Mouse (Mus musculus) liver, embryonic 16.5 days (tissue): ENCODE results near the gene Gm45140. TPM values are rescaled to one million over a fixed set of nuclear protein-coding genes. Genes with fewer than 3 reads are reported as not detected.
A peak's percentile ranks its signal among the peaks of the same experiment; 100 is the strongest.

ENCODE experiments used
- ATAC-seq: fragments of 200-750 bp; cut with Nextera tagmentation; 2 replicates; pipeline ENCODE4 v1.8.0; 2017; ENCODE audit warnings: low read depth, mild to moderate bottlenecking, moderate number of reproducible peaks, moderate library complexity
- H3K27ac ChIP-seq: fragments of 300-500 bp; sonication (generic); 2 replicates; pipeline ENCODE4 v1.5.1; 2014; ENCODE audit warnings: mild to moderate bottlenecking, low read length
- H3K27me3 ChIP-seq: fragments of 300-500 bp; sonication (generic); 2 replicates; pipeline ENCODE4 v1.6.1; 2014; ENCODE audit warnings: low read depth, low read length, mixed read lengths; ENCODE audit not compliant: control insufficient read depth, insufficient read depth
- H3K36me3 ChIP-seq: fragments of 300-500 bp; sonication (generic); 2 replicates; pipeline ENCODE4 v1.6.1; 2014; ENCODE audit warnings: mild to moderate bottlenecking; ENCODE audit not compliant: control insufficient read depth, insufficient read depth
- H3K4me1 ChIP-seq: fragments of 300-500 bp; sonication (generic); 2 replicates; pipeline ENCODE4 v1.6.1; 2014; ENCODE audit warnings: low read depth, low read length, mixed read lengths; ENCODE audit not compliant: control insufficient read depth
- H3K4me2 ChIP-seq: fragments of 300-500 bp; sonication (generic); 2 replicates; pipeline ENCODE4 v1.6.1; 2014; ENCODE audit warnings: low read depth, low read length, mixed read lengths
- H3K4me3 ChIP-seq: fragments of 300-500 bp; sonication (generic); 2 replicates; pipeline ENCODE4 v1.5.1; 2014; ENCODE audit warnings: low read depth, mild to moderate bottlenecking, low read length
- H3K9ac ChIP-seq: fragments of 300-500 bp; sonication (generic); 2 replicates; pipeline ENCODE4 v1.6.1; 2014; ENCODE audit warnings: low read depth, low read length
- H3K9me3 ChIP-seq: fragments of 300-500 bp; sonication (generic); replicated peaks from 2 replicates; pipeline ENCODE4 v1.6.1; 2016; ENCODE audit warnings: low read length; ENCODE audit not compliant: control insufficient read depth
- WGBS: fragments of 180-500 bp; shearing (Covaris S2); extraction: QIAGEN DNeasy Blood & Tissue Kit; methylation state at CpG from one replicate; pipeline ENCODE4 v1.1.7; 2014; ENCODE audit not compliant: insufficient replicate concordance; 5-methylcytosine and 5-hydroxymethylcytosine counted together
- polyA plus RNA-seq: library from polyadenylated mRNA; unstranded; fragments of >200 nt; fragmentation: Nextera tagmentation; extraction: Ambion mirVana; gene quantifications from 2 replicates; pipeline ENCODE4 v1.2.1, GENCODE M21; 2015

Gene Gm45140
- polyA plus RNA-seq, result 4.5 and 4.6 TPM in 2 replicates

GRCm38 (mm10) chr6:87835695-87836094 lies at the start of gene Gm45140:
Gene Gm45140, minus strand, starts transcription at chr6:87835795.
- peaks cover 13% of the 10 kb centered on the region for H3K4me1 ChIP-seq
- no peak within 1 kb of the TSS for H3K9ac ChIP-seq
- WGBS, result 82% methylated on average over 7 of the region's 7 CpGs
- ATAC-seq, result no peak
- peaks cover 9% of the 10 kb centered on the region for H3K36me3 ChIP-seq
- no peak within 1 kb of the TSS for H3K4me3 ChIP-seq
- no peaks in the 10 kb centered on the region for H3K27me3 ChIP-seq
- H3K9me3 ChIP-seq, result no peaks in the 10 kb centered on the region
- no peak within 1 kb of the TSS for H3K4me2 ChIP-seq
- no peak within 1 kb of the TSS for H3K27ac ChIP-seq

- H3K36me3 ChIP-seq, result no peaks in the 10 kb centered on the region
- H3K27ac ChIP-seq, result no peak overlapping the region
- no peak overlapping the region for H3K9ac ChIP-seq
- H3K4me1 ChIP-seq, result peaks cover 9% of the 10 kb centered on the region
- no peaks in the 10 kb centered on the region for H3K9me3 ChIP-seq
- H3K4me3 ChIP-seq, result no peak overlapping the region
- H3K27me3 ChIP-seq, result no peaks in the 10 kb centered on the region
- ATAC-seq, result no peak
- 62% methylated on average over 4 of the region's 4 CpGs for WGBS
- H3K4me2 ChIP-seq, result no peak overlapping the region
These were observed 47.2 kb upstream of the Gm45140 start for GRCm38 (mm10) chr6:87882816-87883215.

GRCm38 (mm10) chr6:87882221-87882620 lies 46.6 kb upstream of the Gm45140 start:
- no peak overlapping the region for H3K27ac ChIP-seq
- no peaks in the 10 kb centered on the region for H3K9me3 ChIP-seq
- no peak for ATAC-seq
- no peaks in the 10 kb centered on the region for H3K36me3 ChIP-seq
- no peaks in the 10 kb centered on the region for H3K27me3 ChIP-seq
- H3K4me1 ChIP-seq, result peaks cover 6% of the 10 kb centered on the region
- 62% methylated on average over 3 of the region's 3 CpGs for WGBS
- no peak overlapping the region for H3K4me2 ChIP-seq
- H3K4me3 ChIP-seq, result no peak overlapping the region
- H3K9ac ChIP-seq, result no peak overlapping the region

- no peak for ATAC-seq
- Histone ChIP-seq H3K27me3 (no peaks in the 10 kb centered on the region), H3K4me1 (peaks cover 11% of the 10 kb centered on the region), H3K4me3 (no peak overlapping the region), H3K36me3 (no peaks in the 10 kb centered on the region), H3K9me3 (no peaks in the 10 kb centered on the region), H3K9ac (no peak overlapping the region), H3K4me2 (no peak overlapping the region), H3K27ac (no peak overlapping the region)
- WGBS, result 49% methylated on average over 3 of the region's 3 CpGs
These were observed 44.0 kb upstream of the Gm45140 start for GRCm38 (mm10) chr6:87879628-87880027.

GRCm38 (mm10) chr6:87879010-87879409 lies 43.4 kb upstream of the Gm45140 start:
- H3K4me2 ChIP-seq, result no peak overlapping the region
- peaks cover 11% of the 10 kb centered on the region for H3K4me1 ChIP-seq
- H3K27me3 ChIP-seq, result no peaks in the 10 kb centered on the region
- H3K4me3 ChIP-seq, result no peak overlapping the region
- no peaks in the 10 kb centered on the region for H3K36me3 ChIP-seq
- ATAC-seq, result peak; percentile 28; the same call in 1 of the 2 replicates
- 26% methylated on average over 4 of the region's 4 CpGs for WGBS
- H3K9me3 ChIP-seq, result no peaks in the 10 kb centered on the region
- no peak overlapping the region for H3K9ac ChIP-seq
- H3K27ac ChIP-seq, result no peak overlapping the region

GRCm38 (mm10) chr6:87876068-87876643 lies 40.6 kb upstream of the Gm45140 start:
- H3K4me2 ChIP-seq, result 0 out of 2 replicates have a peak overlapping the region, but pooled peaks have one; percentile 25

GRCm38 (mm10) chr6:87875562-87875961 lies 40.0 kb upstream of the Gm45140 start:
- Histone ChIP-seq H3K27me3 (no peaks in the 10 kb centered on the region), H3K4me3 (no peak overlapping the region), H3K4me1 (peaks cover 12% of the 10 kb centered on the region), H3K4me2 (no peak overlapping the region), H3K9ac (no peak overlapping the region), H3K9me3 (no peaks in the 10 kb centered on the region), H3K27ac (no peak overlapping the region), H3K36me3 (no peaks in the 10 kb centered on the region)
- 58% methylated on average over 7 of the region's 7 CpGs for WGBS
- no peak for ATAC-seq

More at GRCm38 (mm10) chr6:87876068-87876643, 40.6 kb upstream of the Gm45140 start:
- H3K36me3 ChIP-seq, result no peaks in the 10 kb centered on the region
- no peak overlapping the region for H3K9ac ChIP-seq
- 32% methylated on average over 13 of the region's 13 CpGs for WGBS
- peak; percentile 25; the same call in 1 of the 2 replicates for ATAC-seq
- no peak overlapping the region for H3K4me3 ChIP-seq
- peak overlapping the region; percentile 28; the same call in 1 of the 2 replicates for H3K27ac ChIP-seq
- no peaks in the 10 kb centered on the region for H3K27me3 ChIP-seq
- H3K4me1 ChIP-seq, result peaks cover 11% of the 10 kb centered on the region
- H3K9me3 ChIP-seq, result no peaks in the 10 kb centered on the region

- Histone ChIP-seq H3K9me3 (no peaks in the 10 kb centered on the region), H3K36me3 (no peaks in the 10 kb centered on the region), H3K27me3 (no peaks in the 10 kb centered on the region), H3K4me1 (peaks cover 16% of the 10 kb centered on the region), H3K27ac (no peak overlapping the region), H3K4me3 (no peak overlapping the region), H3K9ac (no peak overlapping the region), H3K4me2 (no peak overlapping the region)
- 66% methylated on average over 1 of the region's 1 CpGs for WGBS
- ATAC-seq, result no peak
These were observed 39.5 kb upstream of the Gm45140 start for GRCm38 (mm10) chr6:87875083-87875482.

- ATAC-seq, result no peak
- peaks cover 20% of the 10 kb centered on the region for H3K4me1 ChIP-seq
These were observed 38.4 kb upstream of the Gm45140 start for GRCm38 (mm10) chr6:87873963-87874362.

More at GRCm38 (mm10) chr6:87873963-87874362, 38.4 kb upstream of the Gm45140 start:
- no peak overlapping the region for H3K27ac ChIP-seq
- no peak overlapping the region for H3K9ac ChIP-seq
- no peak overlapping the region for H3K4me3 ChIP-seq
- 61% methylated on average over 2 of the region's 2 CpGs for WGBS
- H3K4me2 ChIP-seq, result no peak overlapping the region
- no peaks in the 10 kb centered on the region for H3K27me3 ChIP-seq
- no peaks in the 10 kb centered on the region for H3K9me3 ChIP-seq
- H3K36me3 ChIP-seq, result no peaks in the 10 kb centered on the region
